Mouse (Mus musculus): ENCODE results near the gene Bcar3. TPM values are rescaled to one million over a fixed set of nuclear protein-coding genes. Genes with fewer than 3 reads are reported as not detected.

Gene Bcar3
- polyA plus RNA-seq, 1 experiment: not detected

GRCm38 (mm10) chr3:122413729-122414561 lies 120.0 kb downstream of the Bcar3 start:
- no peak for TF ChIP-seq GATA1 (IDR thresholded peaks at IDR 0.05; ENCODE audit: low read length)

- TF ChIP-seq GATA1 (IDR thresholded peaks at IDR 0.05; ENCODE audit: low read length): no peak
Observed at GRCm38 (mm10) chr3:122414868-122415267, 120.9 kb downstream of the Bcar3 start.

- no peak for TF ChIP-seq GATA1 (IDR thresholded peaks at IDR 0.05; ENCODE audit: low read length)
Observed at GRCm38 (mm10) chr3:122417466-122417865, 123.5 kb downstream of the Bcar3 start.

- TF ChIP-seq GATA1 (IDR thresholded peaks at IDR 0.05; ENCODE audit: low read length): no peak
Observed at GRCm38 (mm10) chr3:122418564-122419274, 124.8 kb downstream of the Bcar3 start.

GRCm38 (mm10) chr3:122419610-122420409 lies 125.9 kb downstream of the Bcar3 start:
- TF ChIP-seq GATA1 (IDR thresholded peaks at IDR 0.05; ENCODE audit: low read length): no peak

GRCm38 (mm10) chr3:122420410-122420774 lies 126.5 kb downstream of the Bcar3 start:
- TF ChIP-seq GATA1 (IDR thresholded peaks at IDR 0.05; ENCODE audit: low read length): no peak

GRCm38 (mm10) chr3:122421042-122421702 lies 127.2 kb downstream of the Bcar3 start:
- no peak for TF ChIP-seq GATA1 (IDR thresholded peaks at IDR 0.05; ENCODE audit: low read length)

- TF ChIP-seq GATA1 (IDR thresholded peaks at IDR 0.05; ENCODE audit: low read length): no peak
Observed at GRCm38 (mm10) chr3:122421802-122422201, 127.9 kb downstream of the Bcar3 start.

- no peak for TF ChIP-seq GATA1 (IDR thresholded peaks at IDR 0.05; ENCODE audit: low read length)
Observed at GRCm38 (mm10) chr3:122422276-122422675, 128.3 kb downstream of the Bcar3 start.

GRCm38 (mm10) chr3:122423643-122424042 lies 129.7 kb downstream of the Bcar3 start:
- TF ChIP-seq GATA1 (IDR thresholded peaks at IDR 0.05; ENCODE audit: low read length): no peak

- TF ChIP-seq GATA1 (IDR thresholded peaks at IDR 0.05; ENCODE audit: low read length): no peak
Observed at GRCm38 (mm10) chr3:122428325-122428821, 134.4 kb downstream of the Bcar3 start.

- TF ChIP-seq GATA1 (IDR thresholded peaks at IDR 0.05; ENCODE audit: low read length): no peak
Observed at GRCm38 (mm10) chr3:122430780-122431497, 137.0 kb downstream of the Bcar3 start.

GRCm38 (mm10) chr3:122432811-122433406 lies 139.0 kb downstream of the Bcar3 start:
- no peak for TF ChIP-seq GATA1 (IDR thresholded peaks at IDR 0.05; ENCODE audit: low read length)

GRCm38 (mm10) chr3:122433975-122434626 lies 140.2 kb downstream of the Bcar3 start:
- no peak for TF ChIP-seq GATA1 (IDR thresholded peaks at IDR 0.05; ENCODE audit: low read length)
